ENCODE assay signal across 8 mouse cellular contexts in the genomic region with DNA sequence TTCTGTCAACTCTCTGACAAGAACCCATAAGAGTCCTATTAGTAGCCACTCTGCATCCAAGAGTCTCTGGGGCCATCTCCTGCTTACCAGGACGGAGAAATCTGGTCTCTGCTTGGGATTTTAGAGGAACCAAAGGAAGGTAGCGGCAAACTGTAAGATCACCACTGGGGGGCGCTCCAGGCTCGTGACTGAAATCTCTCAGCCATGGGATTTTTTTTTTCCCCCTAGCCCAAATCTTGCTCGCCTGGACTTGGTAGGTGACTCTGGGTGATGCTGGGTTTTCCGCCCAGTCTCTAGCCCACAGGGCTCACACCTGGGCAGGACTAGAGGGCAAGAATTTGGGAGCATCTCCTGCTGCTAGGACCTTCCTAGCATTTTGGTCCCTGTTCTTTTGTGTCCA. TPM values are rescaled to one million over a fixed set of nuclear protein-coding genes. Genes with fewer than 3 reads are reported as not detected.
A peak's percentile ranks its signal among the peaks of the same experiment; 100 is the strongest.
DNase-seq lines count a peak whose midpoint lies in the region; ATAC-seq lines count a peak whose summit lies in the region.

No protein-coding gene starts in this region.

- peak; percentile 46; the same call in 1 of the 2 replicates for ATAC-seq in granulocyte monocyte progenitor cell, adult 5-6 weeks (replicated peaks; ENCODE audit: poor library complexity, severe bottlenecking)
- ATAC-seq in neutrophil, adult 5-6 weeks (ENCODE audit: extremely low read depth, insufficient number of reproducible peaks, low FRiP score, poor library complexity, severe bottlenecking) = peak; percentile 28; the same call in 1 of the 2 replicates

- intact Hi-C loops in left cerebral cortex, postnatal 4 days (cut with DNase I) = loop anchor here (2.0 to 5.0 kb wide), 2 partner anchors 137 to 212 kb away; a partner anchor contains a TSS

- peak; percentile 63 for DNase-seq in kidney, adult 18-20 months
- no peak for DNase-seq in kidney, adult 11 months
- DNase-seq in Muller cell, postnatal 12 days (ENCODE audit: inconsistent ontology term) = peak; percentile 60
- DNase-seq in cerebellum, adult 9-11 months = peak; percentile 57
- peak; percentile 83 for DNase-seq in left cerebral cortex, postnatal 4 days
- peak; percentile 93 for DNase-seq in thymus, postnatal 4 days

RNA-seq across cellular contexts. Expression of a gene that starts 46.6 kb away (rescaled TPM):
- total RNA-seq in granulocyte monocyte progenitor cell, adult 5-6 weeks (2014; fragmentation: Nextera tagmentation) = 0.13 TPM in 1 of 2 replicates, not detected in the other
- not detected in 2 replicates for total RNA-seq in granulocyte monocyte progenitor cell, adult 5-6 weeks (2017)
- under 1 TPM; 0.24 to 0.52 TPM for total RNA-seq in left cerebral cortex, postnatal 4 days (2021)
- 0.86 and 1.3 TPM in 2 replicates for total RNA-seq in neutrophil, adult 5-6 weeks (2017)
